Mouse (Mus musculus) left cerebral cortex, adult 9 months (tissue): ENCODE measurements around the gene Gpam.

ENCODE experiments used
- DNase-seq, 2 experiments: peaks; one replicate each; pipeline ENCODE4 v3.0.0; 2022; ENCODE audit warnings: low spot score in 2 of 2

Gene Gpam

GRCm38 (mm10) chr19:55061447-55061901 is 65.6 kb downstream of the Gpam start:
- no peak for DNase-seq

DNA sequence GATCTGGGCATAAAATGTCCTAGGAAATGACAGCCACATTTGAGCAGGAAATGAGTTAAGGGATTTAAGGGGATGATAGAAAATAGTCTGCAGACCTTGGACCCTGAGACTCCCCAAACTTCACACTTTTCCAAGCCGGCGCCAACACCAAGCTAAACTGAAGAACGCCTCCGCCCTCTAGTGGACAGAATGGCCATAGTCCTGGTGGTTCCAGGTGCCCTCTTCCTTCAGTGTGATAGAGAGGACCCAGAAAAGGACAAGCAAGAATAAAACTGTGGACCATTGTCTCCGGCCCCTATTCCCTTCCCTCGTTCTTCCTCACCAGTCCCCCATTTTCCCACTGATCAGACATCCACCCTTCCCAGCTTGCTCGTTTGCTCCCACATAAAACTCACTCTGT is 66.1 kb downstream of the Gpam start:
- peak in 1 of 2 experiments; percentile 82 for DNase-seq

DNA sequence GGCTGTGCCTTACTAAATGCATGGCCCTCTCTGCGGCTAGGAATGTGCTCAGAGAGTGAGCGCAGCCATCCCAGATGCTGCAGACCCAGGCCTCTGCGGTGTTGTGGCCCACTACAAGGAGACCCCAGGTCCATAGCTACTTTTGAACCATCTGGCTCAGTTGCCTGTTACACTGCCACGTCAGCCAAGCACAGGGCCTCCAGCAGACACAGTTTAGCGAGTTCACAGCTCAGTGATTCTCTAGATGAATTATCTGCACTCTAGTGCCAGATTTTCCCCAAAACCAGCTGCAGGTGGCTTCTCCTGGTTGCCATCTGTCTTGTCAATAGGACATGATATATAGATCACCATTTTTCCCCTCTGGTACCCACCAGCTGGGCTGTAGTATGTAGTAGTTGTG is 69.6 kb downstream of the Gpam start:
- DNase-seq: no peak

GRCm38 (mm10) chr19:55055634-55056269 is 71.3 kb downstream of the Gpam start:
- DNase-seq: no peak

GRCm38 (mm10) chr19:55053163-55053562 is 73.9 kb downstream of the Gpam start:
- no peak for DNase-seq

GRCm38 (mm10) chr19:55037406-55037805 is 89.6 kb downstream of the Gpam start:
- no peak for DNase-seq

DNA sequence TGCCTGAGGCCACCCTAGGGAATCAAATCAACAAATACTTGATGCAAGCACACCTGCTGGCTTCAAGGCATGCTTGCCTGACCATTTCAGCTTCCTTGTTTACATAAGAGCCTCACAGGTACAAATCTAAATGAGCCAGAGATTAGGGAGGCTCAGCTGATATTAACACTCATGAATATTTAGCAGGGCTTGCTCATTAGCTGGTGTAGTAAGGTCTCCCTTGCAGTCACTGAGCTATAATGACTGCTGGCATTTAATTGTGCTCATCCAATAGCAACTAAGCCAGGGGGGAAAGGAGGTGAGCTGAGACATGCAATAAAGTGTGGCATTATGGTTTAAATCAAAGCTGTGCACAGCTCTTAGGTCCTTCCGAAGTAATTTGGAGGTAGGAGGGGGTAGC is 108.2 kb downstream of the Gpam start:
- no peak for DNase-seq
